In genomic region chr7:61866376-61866775, GRCm38 (mm10) we compare ENCODE assay signal across 25 mouse cellular contexts.
"Had no signal": no experiment of that assay in that cellular context is flagged by ENCODE, and none has a peak within 500 bp of the region (broad histone marks: within the 10 kb centered on the region; RNA-seq: fewer than 3 reads in every experiment).

No protein-coding gene starts in this region.

- H3K9me3 ChIP-seq: heart, embryonic 15.5 days; hindbrain, embryonic 15.5 days; kidney, embryonic 15.5 days; limb, embryonic 10.5 days; limb, embryonic 12.5 days had no signal

- H3K27ac ChIP-seq: heart, adult 2 months; heart, embryonic 13.5 days; heart, embryonic 15.5 days; hindbrain, embryonic 13.5 days; hindbrain, embryonic 15.5 days; hindbrain, postnatal 0 days; kidney, embryonic 15.5 days; kidney, postnatal 0 days; limb, embryonic 10.5 days; limb, embryonic 12.5 days had no signal

- H3K4me3 ChIP-seq: heart, adult 2 months; heart, embryonic 13.5 days; heart, embryonic 15.5 days; hindbrain, embryonic 13.5 days; hindbrain, embryonic 15.5 days; kidney, embryonic 15.5 days; limb, embryonic 10.5 days; limb, embryonic 12.5 days had no signal

- H3K4me1 ChIP-seq: heart, embryonic 13.5 days; heart, embryonic 15.5 days; hindbrain, embryonic 13.5 days; hindbrain, embryonic 15.5 days; kidney, embryonic 15.5 days; limb, embryonic 10.5 days; limb, embryonic 12.5 days had no signal

- H3K27me3 ChIP-seq: heart, embryonic 13.5 days; heart, embryonic 15.5 days; hindbrain, embryonic 13.5 days; hindbrain, embryonic 15.5 days; kidney, embryonic 15.5 days; limb, embryonic 12.5 days had no signal

- ATAC-seq: hindbrain, postnatal 0 days; intestine, embryonic 16.5 days had no signal

- DNase-seq: gastrocnemius, postnatal 14 days; gastrocnemius, postnatal 36 days; heart, adult 11 months; heart, adult 2 months; heart, postnatal 14 days; heart, postnatal 36 days; kidney, adult 11 months; kidney, adult 2 months; kidney, adult 9 months; kidney, postnatal 14 days; kidney, postnatal 36 days; layer of hippocampus, adult 9-11 months; layer of hippocampus, postnatal 36 days; liver had no signal

- H3K9ac ChIP-seq: heart, embryonic 13.5 days; heart, embryonic 15.5 days; hindbrain, embryonic 13.5 days; hindbrain, embryonic 15.5 days; kidney, embryonic 15.5 days; limb, embryonic 12.5 days had no signal

- H3K36me3 ChIP-seq: heart, embryonic 13.5 days; heart, embryonic 15.5 days; kidney, embryonic 15.5 days; limb, embryonic 10.5 days; limb, embryonic 12.5 days had no signal

- H3K4me2 ChIP-seq: heart, embryonic 11.5 days; heart, embryonic 13.5 days; heart, embryonic 15.5 days; hindbrain, embryonic 13.5 days; hindbrain, embryonic 15.5 days; kidney, embryonic 15.5 days; limb, embryonic 12.5 days had no signal
